Mouse (Mus musculus): ENCODE data around the gene Nfs1. TPM values are rescaled to one million over a fixed set of nuclear protein-coding genes. Genes with fewer than 3 reads are reported as not detected.
"Not testable (repeated sequence)": the region's sequence is repeated elsewhere in the genome, so short reads cannot be mapped to it uniquely, and the experiment has no call there.

The Nfs1 gene
- 69.0 and 69.2 TPM in 2 replicates for polyA plus RNA-seq (2015; fragmentation: Nextera tagmentation; extraction: Ambion mirVana)

DNA sequence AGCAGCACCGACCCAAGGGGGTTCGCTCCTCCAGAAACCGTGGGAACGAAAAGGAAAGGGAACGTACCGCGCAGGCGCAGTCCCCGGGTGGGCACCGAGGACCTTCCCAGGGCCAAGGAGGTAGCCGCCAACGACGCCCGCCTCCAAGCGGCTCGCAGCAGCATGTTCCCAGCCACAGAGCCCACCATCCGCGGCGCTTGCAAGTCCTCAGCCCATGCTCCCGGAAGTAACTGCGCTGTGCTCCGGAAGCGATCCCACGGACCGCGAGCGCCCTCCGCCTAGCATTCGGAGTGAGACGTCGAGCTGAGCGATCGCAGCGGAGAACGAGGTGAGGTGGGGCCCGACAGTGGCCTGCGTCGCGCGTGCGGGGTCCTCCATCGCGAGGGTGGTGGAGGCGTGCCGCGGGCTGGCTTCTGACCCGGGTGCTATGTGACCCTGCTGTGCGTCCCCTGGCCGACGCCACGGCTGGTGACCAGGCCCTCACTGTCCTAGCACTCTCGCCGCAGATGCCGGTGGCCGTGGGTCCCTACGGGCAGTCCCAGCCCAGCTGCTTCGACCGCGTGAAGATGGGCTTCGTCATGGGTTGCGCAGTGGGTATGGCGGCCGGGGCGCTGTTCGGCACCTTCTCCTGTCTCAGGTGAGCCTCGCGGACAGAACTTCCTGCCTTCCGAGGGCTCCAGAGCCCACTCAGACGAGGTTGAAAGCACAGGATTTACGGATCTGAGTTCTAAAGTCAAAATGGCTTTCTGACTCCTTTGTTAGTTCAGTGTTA, at the start of gene Nfs1, which contains the start of gene Romo1:
Gene Nfs1, minus strand, starts transcription at position 234 of the 772 bp plus-strand sequence.
Gene Romo1, plus strand, starts transcription at position 87 of the 772 bp plus-strand sequence.
- peak within 1 kb of the TSS; percentile 95 for H3K27ac ChIP-seq (ENCODE audit: low read length)
- peaks cover 6% of the 10 kb centered on the region; the same call in 1 of the 2 replicates for H3K36me3 ChIP-seq (ENCODE audit: control insufficient read depth, insufficient read depth, low read length)
- H3K27me3 ChIP-seq (replicated peaks; ENCODE audit: control insufficient read depth, insufficient read depth, low read length): no peaks in the 10 kb centered on the region
- WGBS: under 1% methylated on average over 70 of the region's 70 CpGs
- no peaks in the 10 kb centered on the region for H3K9me3 ChIP-seq (ENCODE audit: control insufficient read depth, low read length)
- H3K9ac ChIP-seq (ENCODE audit: low read depth, low read length): peak within 1 kb of the TSS; percentile 94
- peak; percentile 96 for ATAC-seq
- H3K4me3 ChIP-seq (ENCODE audit: low read length): peak within 1 kb of the TSS; percentile 89
- H3K4me2 ChIP-seq (ENCODE audit: low read depth, low read length): peak within 1 kb of the TSS; percentile 70
- peaks cover 5% of the 10 kb centered on the region; the same call in 1 of the 2 replicates for H3K4me1 ChIP-seq (ENCODE audit: control insufficient read depth, insufficient read depth, low read length)

DNA sequence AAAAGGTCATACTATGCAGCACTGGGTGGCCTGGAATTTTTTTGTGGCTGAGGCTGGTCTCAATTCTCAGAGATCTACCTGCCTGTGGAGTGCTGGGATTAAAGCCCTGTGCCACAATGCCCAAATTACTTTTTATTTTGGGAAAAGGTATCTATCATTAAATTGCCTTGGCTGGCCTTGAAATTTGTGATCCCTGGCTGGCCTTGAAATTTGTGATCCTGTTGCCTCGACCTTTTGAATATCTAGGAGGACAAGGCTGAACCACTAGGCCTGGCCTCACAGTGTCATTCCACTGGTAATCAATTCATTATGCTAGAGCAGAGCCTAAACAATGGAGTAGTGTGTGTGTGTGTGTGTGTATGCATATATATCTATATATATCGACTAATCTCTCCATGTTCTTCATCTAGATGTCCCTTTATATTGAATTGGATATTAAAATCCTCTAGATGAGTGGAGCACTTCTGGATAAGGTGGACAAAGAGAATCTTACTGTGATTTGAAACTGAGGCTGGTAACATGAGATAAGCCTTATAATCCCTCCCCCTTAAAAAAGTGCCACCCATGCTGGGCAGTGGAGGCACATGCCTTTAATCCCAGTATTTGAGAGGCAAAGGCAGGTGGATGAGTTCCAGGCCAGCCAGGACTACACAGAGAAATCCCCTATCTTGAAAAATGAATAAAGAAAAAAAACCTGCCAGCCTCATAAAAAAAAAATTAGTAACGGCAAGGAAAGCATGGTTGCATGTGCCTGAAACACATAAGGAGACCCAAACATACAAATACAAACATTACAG, 49.3 kb upstream of the Nfs1 start:
- Histone ChIP-seq H3K36me3 (ENCODE audit: control insufficient read depth, insufficient read depth, low read length) (no peaks in the 10 kb centered on the region), H3K4me2 (ENCODE audit: low read depth, low read length) (no peak overlapping the region), H3K4me3 (ENCODE audit: low read length) (no peak overlapping the region), H3K9ac (ENCODE audit: low read depth, low read length) (no peak overlapping the region), H3K27ac (ENCODE audit: low read length) (no peak overlapping the region), H3K4me1 (ENCODE audit: control insufficient read depth, insufficient read depth, low read length) (peaks cover 10% of the 10 kb centered on the region), H3K27me3 (replicated peaks; ENCODE audit: control insufficient read depth, insufficient read depth, low read length) (no peaks in the 10 kb centered on the region), H3K9me3 (ENCODE audit: control insufficient read depth, low read length) (no peaks in the 10 kb centered on the region)
- no peak for ATAC-seq
- 74% methylated on average over 3 of the region's 3 CpGs for WGBS

GRCm38 (mm10) chr2:156192068-156192467, 48.1 kb upstream of the Nfs1 start:
- no peak for ATAC-seq
- Histone ChIP-seq H3K9ac (ENCODE audit: low read depth, low read length) (no peak overlapping the region), H3K9me3 (ENCODE audit: control insufficient read depth, low read length) (no peaks in the 10 kb centered on the region), H3K4me2 (ENCODE audit: low read depth, low read length) (no peak overlapping the region), H3K4me3 (ENCODE audit: low read length) (no peak overlapping the region), H3K4me1 (ENCODE audit: control insufficient read depth, insufficient read depth, low read length) (0 out of 2 replicates have a peak, but pooled peaks cover 2% of the 10 kb centered on the region), H3K27me3 (replicated peaks; ENCODE audit: control insufficient read depth, insufficient read depth, low read length) (no peaks in the 10 kb centered on the region), H3K36me3 (ENCODE audit: control insufficient read depth, insufficient read depth, low read length) (no peaks in the 10 kb centered on the region), H3K27ac (ENCODE audit: low read length) (no peak overlapping the region)
- 76% methylated on average over 2 of the region's 2 CpGs for WGBS

GRCm38 (mm10) chr2:156191540-156191939, 47.6 kb upstream of the Nfs1 start:
- H3K27ac ChIP-seq (ENCODE audit: low read length): no peak overlapping the region
- H3K4me1 ChIP-seq (ENCODE audit: control insufficient read depth, insufficient read depth, low read length): 0 out of 2 replicates have a peak, but pooled peaks cover 2% of the 10 kb centered on the region
- 98% methylated on average over 2 of the region's 2 CpGs for WGBS
- ATAC-seq: no peak
- no peaks in the 10 kb centered on the region for H3K27me3 ChIP-seq (replicated peaks; ENCODE audit: control insufficient read depth, insufficient read depth, low read length)
- H3K4me3 ChIP-seq (ENCODE audit: low read length): no peak overlapping the region
- no peak overlapping the region for H3K9ac ChIP-seq (ENCODE audit: low read depth, low read length)
- no peak overlapping the region for H3K4me2 ChIP-seq (ENCODE audit: low read depth, low read length)
- H3K36me3 ChIP-seq (ENCODE audit: control insufficient read depth, insufficient read depth, low read length): no peaks in the 10 kb centered on the region
- no peaks in the 10 kb centered on the region for H3K9me3 ChIP-seq (ENCODE audit: control insufficient read depth, low read length)

GRCm38 (mm10) chr2:156190004-156190896, 46.3 kb upstream of the Nfs1 start:
- H3K4me3 ChIP-seq (ENCODE audit: low read length): no peak overlapping the region
- H3K9me3 ChIP-seq (ENCODE audit: control insufficient read depth, low read length): no peaks in the 10 kb centered on the region
- WGBS: 80% methylated on average over 14 of the region's 14 CpGs
- no peak overlapping the region for H3K27ac ChIP-seq (ENCODE audit: low read length)
- no peak for ATAC-seq
- H3K27me3 ChIP-seq (replicated peaks; ENCODE audit: control insufficient read depth, insufficient read depth, low read length): no peaks in the 10 kb centered on the region
- no peak overlapping the region for H3K9ac ChIP-seq (ENCODE audit: low read depth, low read length)
- no peaks in the 10 kb centered on the region for H3K36me3 ChIP-seq (ENCODE audit: control insufficient read depth, insufficient read depth, low read length)
- no peaks in the 10 kb centered on the region for H3K4me1 ChIP-seq (ENCODE audit: control insufficient read depth, insufficient read depth, low read length)
- H3K4me2 ChIP-seq (ENCODE audit: low read depth, low read length): no peak overlapping the region

GRCm38 (mm10) chr2:156189241-156189640, 45.3 kb upstream of the Nfs1 start:
- H3K9me3 ChIP-seq (ENCODE audit: control insufficient read depth, low read length); H3K4me2 ChIP-seq (ENCODE audit: low read depth, low read length); H3K36me3 ChIP-seq (ENCODE audit: control insufficient read depth, insufficient read depth, low read length); H3K27ac ChIP-seq (ENCODE audit: low read length); H3K4me3 ChIP-seq (ENCODE audit: low read length); H3K27me3 ChIP-seq (replicated peaks; ENCODE audit: control insufficient read depth, insufficient read depth, low read length); H3K4me1 ChIP-seq (ENCODE audit: control insufficient read depth, insufficient read depth, low read length); H3K9ac ChIP-seq (ENCODE audit: low read depth, low read length); ATAC-seq: not testable (repeated sequence)
- WGBS: 66% methylated on average over 7 of the region's 7 CpGs

DNA sequence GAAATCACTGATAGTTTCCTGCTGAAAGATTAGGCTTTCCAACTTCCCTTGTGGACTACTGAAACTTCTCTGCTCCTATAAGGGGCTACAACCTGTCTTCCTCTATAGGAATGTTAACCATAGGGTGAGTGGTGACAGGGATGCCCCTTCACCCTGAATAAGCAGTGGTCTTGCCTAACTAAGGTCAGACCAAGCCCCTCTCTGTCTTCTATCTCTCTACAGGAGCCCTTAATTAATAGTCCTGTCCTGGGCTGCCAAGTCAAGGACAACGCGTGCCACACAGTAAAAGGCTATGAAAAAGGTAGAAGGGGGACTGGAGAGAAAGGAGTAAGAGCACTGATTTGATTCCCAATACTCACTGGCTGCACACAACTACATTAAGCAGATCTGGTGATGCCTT, 37.6 kb upstream of the Nfs1 start:
- H3K4me3 ChIP-seq (ENCODE audit: low read length): no peak overlapping the region
- ATAC-seq: no peak
- peaks cover 11% of the 10 kb centered on the region for H3K4me1 ChIP-seq (ENCODE audit: control insufficient read depth, insufficient read depth, low read length)
- no peaks in the 10 kb centered on the region for H3K27me3 ChIP-seq (replicated peaks; ENCODE audit: control insufficient read depth, insufficient read depth, low read length)
- WGBS: 84% methylated on average over 2 of the region's 2 CpGs
- H3K36me3 ChIP-seq (ENCODE audit: control insufficient read depth, insufficient read depth, low read length): peaks cover 2% of the 10 kb centered on the region; the same call in 1 of the 2 replicates
- H3K9ac ChIP-seq (ENCODE audit: low read depth, low read length): no peak overlapping the region
- H3K27ac ChIP-seq (ENCODE audit: low read length): no peak overlapping the region
- no peak overlapping the region for H3K4me2 ChIP-seq (ENCODE audit: low read depth, low read length)
- H3K9me3 ChIP-seq (ENCODE audit: control insufficient read depth, low read length): no peaks in the 10 kb centered on the region

DNA sequence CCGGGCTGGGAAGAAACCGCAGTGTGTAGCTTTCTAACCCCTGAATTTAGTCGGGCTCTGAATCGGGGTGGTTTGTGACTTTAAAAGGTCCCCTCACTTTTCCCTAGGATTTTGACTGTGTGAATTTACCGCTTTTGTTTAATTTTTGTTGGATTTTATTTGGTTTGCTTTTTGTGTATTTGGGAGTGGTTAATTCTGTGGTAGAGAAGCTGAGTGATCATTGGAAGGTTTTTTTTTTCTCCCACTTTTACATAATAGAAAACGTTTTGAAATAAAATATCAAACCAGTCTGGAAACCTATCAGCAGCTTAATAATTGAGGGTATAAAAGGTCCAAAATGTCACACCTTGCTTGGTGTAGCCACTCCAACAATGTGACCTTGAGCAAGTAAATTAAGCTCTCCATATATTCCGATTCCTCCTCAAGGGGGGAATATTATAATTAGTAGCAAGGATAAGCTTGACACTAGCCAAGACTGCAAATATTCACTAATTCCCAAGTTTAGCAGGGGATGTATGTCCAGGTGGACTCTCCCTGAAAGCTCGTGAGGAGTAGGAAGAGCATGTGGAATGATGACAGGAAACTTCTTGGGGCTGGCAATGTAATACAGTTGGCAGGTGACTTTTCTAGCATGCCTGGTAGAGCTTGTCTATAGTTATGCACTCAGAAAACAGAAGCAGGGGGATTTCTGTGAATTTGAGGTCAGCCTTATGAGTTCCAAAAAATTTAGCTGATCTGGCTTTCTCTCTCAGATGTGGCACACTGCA, 37.0 kb upstream of the Nfs1 start:
- Histone ChIP-seq H3K27ac (ENCODE audit: low read length) (peak overlapping the region; percentile 93), H3K9me3 (ENCODE audit: control insufficient read depth, low read length) (no peaks in the 10 kb centered on the region), H3K36me3 (ENCODE audit: control insufficient read depth, insufficient read depth, low read length) (peaks cover 2% of the 10 kb centered on the region; the same call in 1 of the 2 replicates), H3K4me1 (ENCODE audit: control insufficient read depth, insufficient read depth, low read length) (peaks cover 11% of the 10 kb centered on the region), H3K27me3 (replicated peaks; ENCODE audit: control insufficient read depth, insufficient read depth, low read length) (no peaks in the 10 kb centered on the region), H3K4me2 (ENCODE audit: low read depth, low read length) (peak overlapping the region; percentile 64), H3K4me3 (ENCODE audit: low read length) (peak overlapping the region; percentile 68), H3K9ac (ENCODE audit: low read depth, low read length) (peak overlapping the region; percentile 83)
- WGBS: 10% methylated on average over 8 of the region's 8 CpGs
- ATAC-seq: no peak; the same call in 1 of the 2 replicates

Measured in intestine, embryonic 16.5 days (tissue).